Mouse (Mus musculus) c-Kit-positive CD71-positive TER-119-negative erythroid progenitor cells, embryonic 14.5 days (primary cell): ENCODE results near the gene Nap1l1.
"Not testable (repeated sequence)": the region's sequence is repeated elsewhere in the genome, so short reads cannot be mapped to it uniquely, and the experiment has no call there.

ENCODE experiments used
- DNase-seq: peaks from one replicate; pipeline ENCODE4 v3.0.0-alpha.2; 2013; ENCODE audit warnings: low read depth

Nap1l1 gene

DNA sequence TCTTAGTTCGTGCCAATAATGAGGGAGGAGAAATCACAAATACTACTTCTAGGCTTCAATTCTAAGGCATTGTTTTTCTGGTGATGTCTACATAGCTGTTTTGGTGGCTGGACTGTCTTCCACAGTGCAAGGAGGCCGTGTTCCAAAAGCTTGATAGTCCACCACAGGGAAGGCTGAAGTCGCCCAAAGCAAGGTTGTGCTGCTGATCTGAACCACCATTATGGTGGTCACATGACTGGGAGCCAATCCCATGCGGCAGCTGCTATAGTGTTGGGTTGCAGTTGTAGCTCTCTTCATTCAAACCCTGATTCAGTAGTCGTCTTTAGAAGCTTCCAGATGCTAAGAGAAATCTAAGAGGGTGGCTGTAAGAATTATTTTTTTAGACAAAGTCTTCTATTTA, 6.6 kb downstream of the Nap1l1 start:
- DNase-seq, result no peak

DNA sequence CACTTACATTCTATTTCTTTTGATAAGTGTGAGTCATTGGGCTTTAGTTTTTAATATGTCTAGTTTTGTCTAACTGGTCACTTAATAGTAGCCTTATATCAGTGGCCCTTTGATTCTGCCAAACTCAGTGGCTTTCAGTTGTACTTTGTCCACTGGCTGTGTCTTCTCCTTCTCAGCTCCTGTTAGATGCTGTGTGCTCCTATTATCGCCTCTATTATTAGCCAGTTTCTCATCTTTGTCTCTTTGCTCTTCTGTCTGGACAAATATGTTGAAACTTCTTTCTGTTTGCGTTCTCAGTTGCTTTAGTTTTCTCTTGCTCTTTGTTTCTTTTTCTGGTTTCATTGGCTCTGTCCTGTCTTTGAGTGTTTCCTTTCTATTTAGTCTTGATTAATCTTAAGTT, 9.6 kb downstream of the Nap1l1 start:
- no peak for DNase-seq

DNA sequence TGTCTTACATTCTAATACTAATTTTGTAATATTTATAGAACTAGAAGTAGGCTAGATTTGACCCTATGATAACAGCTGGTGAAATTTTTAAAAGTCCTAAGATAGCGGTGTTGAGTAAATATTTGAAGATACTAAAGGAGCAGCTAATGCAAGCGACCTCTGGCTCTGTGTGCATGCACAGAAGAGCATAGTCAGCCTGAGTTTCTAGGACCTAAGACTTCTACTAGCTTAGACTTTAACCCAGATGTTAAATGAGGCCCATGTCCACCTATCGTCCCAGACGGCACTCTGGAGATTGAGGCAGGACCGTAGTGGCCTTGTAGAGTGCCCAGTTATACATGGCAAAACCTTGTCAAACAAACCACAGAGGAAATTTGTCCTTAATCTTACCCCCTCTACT, 11.1 kb downstream of the Nap1l1 start:
- no peak for DNase-seq

DNA sequence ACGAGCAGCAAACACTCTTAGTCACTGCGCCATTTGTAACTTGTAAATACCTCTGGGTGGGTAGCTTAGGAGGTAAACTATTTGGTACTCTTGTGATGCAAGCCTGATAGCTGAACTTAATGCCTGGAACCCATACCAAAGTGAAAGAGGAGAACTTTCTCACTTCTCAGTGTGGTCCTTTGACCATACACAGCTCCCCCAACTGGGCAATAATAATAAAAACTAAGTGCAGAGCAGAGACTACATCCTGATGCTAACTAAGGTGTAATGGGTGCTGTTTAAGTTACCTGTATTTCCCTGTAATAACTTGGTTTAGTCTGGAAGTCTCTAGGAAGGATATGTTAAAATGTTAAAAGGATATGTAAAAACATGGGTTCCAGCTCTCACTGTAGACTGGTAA, 15.8 kb downstream of the Nap1l1 start:
- DNase-seq, result no peak

DNA sequence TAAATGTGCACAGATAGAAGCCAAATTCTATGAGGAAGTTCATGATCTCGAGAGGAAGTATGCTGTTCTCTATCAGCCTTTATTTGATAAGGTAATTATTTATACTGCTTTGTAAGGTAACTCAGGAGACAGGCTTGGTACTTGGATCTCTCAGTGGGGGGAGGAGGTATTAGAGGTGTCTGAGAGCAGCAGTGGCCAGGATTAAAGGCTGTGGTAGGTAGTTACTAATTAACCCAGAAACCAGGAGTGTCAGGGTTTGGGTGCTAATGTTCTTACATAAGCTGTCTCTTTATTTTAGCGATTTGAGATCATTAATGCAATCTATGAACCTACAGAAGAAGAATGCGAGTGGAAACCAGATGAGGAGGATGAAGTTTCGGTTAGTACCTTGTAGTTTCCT, 17.1 kb downstream of the Nap1l1 start:
- DNase-seq, result not testable (repeated sequence)

DNA sequence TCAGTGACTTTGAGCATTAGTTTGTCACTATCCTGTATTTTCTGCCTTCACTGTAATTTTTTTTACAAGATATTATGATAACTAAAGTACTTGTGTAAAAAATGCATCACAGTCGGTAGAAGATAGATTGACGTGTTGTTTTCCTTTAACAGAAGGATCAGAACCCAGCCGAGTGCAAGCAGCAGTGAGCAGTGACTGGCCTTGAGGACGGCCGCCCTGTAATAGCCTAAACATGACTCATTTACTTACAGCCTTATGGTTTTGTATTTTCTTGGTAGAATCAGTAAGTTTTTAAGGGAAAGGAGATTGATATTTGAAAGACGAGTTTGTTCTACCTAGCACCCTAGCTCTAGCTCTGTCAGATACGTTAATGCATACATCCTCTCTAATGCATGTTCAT, 22.9 kb downstream of the Nap1l1 start:
- no peak for DNase-seq

DNA sequence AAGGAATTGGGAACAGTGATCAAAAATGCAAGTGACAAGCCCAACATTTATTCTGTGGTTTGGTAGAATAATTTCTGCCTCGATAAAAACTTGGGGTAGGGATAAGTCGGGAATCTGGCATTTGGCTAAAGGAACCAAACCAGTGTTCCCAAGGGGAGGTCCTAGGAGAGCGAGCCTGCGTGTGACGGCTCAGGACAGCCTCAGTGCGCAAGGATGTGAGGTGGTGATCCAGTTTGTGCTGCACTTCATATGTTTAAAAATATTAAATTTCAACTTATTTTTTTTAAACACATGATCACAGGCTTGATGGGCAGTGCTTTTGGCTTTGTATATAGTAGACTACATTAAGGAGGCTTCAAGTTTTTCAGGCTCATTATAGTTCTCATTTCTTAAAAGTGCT, 26.9 kb downstream of the Nap1l1 start:
- no peak for DNase-seq

DNA sequence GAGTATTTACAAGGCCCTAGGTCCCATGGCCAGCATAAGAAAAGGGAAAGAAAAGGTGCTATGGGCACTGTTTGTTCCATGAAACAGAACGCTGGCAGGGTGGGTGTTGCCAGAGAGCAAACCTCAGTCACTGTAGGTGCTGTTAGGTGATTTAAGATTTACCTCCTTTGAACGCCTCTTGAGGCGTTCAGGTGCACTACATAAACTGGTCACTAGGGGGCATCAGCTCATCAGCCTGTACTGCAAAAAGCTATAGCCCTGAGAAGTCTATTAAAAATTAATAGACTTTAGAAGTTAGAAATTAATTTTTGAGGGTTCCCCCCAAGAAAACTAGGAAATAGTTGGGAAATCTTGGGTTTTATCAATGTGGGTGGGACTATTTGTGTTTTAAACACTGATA, 30.0 kb downstream of the Nap1l1 start:
- peak; percentile 78 for DNase-seq

DNA sequence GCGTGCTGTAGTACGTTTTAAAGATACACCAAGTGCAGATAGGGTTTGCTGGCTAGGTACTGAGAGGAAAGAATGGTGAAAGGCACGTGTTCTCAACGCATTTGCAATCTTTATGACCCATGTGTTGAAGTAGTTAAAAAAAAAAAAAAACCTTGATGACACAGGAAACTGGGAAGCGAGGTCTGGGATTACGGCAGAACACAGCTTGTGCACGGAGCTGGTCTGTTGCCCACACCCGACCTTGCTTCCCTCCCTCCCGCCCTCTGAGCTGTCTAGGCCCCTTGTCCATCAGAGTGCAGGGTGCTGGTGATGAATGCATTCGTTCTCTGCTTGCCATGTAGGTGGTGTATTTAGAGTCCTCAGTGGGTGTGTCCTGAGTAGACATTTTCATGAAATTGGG, 30.7 kb downstream of the Nap1l1 start:
- no peak for DNase-seq

DNA sequence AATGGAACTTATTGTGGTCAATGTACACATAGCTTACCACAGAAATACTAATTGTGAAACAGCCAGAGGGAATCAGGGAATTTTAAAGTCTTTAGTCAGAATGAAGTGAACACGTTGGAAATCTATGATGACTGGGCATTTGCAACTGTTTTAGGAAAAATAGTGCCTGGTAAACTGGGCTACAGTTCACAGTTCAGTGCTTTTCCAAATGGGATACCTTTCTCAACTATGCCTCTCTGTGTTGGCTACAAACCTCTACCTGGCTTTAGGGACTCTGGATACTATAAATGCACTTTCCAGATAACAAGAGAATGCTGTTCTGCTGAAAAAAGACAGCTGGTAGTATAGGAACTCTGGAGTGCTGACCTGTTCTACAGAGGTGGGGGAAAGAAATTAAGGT, 31.6 kb downstream of the Nap1l1 start:
- no peak for DNase-seq

DNA sequence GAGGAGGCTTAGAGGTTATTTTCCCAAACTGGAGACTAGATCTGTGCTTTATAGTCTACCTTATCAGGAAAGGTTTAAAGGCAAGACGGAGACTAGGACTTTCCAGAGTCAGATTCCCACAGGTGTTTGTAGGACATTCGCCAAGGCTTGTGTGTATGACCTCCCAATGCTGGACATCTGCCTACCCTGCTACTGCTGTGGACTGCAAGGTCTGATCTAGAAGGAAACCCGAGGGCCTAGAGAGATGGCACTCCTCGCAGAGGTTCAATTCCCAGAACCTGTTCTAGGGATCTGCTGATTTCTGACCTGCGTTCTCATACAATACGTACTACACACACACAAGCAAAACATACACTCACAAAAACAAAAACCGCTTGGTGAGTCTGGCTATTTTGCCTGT, 32.4 kb downstream of the Nap1l1 start:
- DNase-seq, result no peak

DNA sequence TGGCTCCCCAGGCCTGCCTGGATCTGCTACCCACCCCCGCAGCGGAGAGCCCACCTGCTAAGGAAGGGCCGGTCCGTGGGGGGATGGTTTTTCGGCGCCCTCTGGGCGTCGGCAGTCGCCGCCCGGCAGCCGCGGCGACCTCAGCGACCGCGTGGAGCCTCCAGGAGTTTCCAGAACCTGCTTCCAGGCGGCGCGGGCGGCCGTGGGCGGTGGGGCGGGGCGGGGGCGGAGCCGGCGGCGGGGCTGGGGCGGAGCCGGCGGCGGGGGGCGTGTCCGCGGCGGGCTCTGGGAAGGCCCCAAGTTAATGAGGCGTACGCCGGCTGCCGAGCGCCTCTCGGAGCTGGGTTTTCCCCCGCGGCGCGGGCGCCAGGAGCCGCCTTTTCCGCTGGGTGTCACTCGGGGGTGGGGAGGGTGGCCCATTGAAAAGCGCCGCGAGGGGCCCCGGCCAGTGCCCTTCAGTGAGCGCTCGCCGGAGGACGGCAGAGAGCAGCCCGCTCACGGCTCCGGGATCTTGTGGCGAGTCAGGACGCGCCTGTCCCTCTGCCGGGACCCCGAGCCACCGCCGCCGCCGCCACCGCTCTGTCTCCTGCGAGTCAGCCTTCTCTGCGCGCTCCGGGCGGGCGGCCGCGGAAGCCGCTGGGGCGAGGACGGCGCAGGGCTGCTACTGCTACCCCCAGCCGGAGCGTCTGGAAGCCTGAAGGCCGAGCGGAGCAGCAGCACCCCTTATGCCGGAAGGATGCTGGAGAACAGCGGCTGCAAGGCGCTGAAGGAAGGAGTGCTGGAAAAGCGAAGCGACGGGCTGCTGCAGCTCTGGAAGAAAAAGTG, 33.3 kb downstream of the Nap1l1 start, which contains the start of gene Phlda1:
Gene Phlda1, plus strand, starts transcription at position 186 of the 825 bp plus-strand sequence.
- peak; percentile 77 for DNase-seq

DNA sequence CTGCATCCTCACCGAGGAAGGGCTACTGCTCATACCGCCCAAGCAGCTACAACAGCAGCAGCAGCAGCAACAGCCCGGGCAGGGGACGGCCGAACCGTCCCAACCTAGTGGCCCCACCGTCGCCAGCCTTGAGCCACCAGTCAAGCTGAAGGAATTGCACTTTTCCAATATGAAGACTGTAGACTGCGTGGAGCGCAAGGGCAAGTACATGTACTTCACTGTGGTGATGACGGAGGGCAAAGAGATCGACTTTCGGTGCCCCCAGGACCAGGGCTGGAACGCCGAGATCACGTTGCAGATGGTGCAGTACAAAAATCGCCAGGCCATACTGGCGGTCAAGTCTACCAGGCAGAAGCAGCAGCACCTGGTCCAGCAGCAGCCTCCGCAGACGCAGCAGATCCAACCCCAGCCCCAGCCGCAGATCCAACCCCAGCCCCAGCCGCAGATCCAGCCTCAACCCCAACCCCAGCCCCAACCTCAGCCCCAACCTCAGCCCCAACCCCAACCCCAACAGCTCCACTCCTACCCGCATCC, 34.0 kb downstream of the Nap1l1 start:
- DNase-seq, result no peak

DNA sequence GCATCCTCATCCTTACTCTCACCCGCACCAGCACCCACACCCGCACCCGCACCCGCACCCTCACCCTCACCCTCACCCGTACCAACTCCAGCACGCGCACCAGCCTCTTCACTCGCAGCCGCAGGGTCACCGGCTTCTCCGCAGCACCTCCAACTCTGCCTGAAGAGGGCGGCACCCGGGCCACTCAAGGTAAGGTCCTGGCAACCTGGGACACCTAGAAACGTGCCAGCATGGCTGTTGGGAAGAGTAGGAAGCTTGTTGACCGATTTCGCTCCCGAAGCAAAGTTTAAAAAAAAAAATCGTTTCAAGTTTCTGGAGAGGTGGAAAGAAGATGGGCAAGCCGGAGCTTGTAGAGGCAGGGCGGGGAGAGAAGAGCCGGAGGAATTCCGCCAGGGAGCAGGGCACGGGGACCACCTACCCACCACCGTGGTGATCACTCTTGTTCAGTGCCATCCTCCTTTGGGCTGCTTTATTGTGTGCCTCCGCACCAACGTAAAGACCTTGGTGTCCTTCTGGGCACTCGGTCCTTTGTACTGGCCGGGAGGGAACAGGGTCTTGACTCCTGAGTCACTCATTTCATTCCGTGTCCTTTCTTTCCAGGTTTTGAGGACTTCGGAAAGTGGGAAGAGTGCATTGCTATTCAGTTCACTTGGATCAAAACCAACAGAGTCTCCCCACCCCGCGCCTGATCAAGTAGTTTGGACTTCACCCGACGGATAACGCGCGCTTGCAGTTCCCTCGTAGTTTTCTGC, 34.6 kb downstream of the Nap1l1 start:
- DNase-seq, result no peak

DNA sequence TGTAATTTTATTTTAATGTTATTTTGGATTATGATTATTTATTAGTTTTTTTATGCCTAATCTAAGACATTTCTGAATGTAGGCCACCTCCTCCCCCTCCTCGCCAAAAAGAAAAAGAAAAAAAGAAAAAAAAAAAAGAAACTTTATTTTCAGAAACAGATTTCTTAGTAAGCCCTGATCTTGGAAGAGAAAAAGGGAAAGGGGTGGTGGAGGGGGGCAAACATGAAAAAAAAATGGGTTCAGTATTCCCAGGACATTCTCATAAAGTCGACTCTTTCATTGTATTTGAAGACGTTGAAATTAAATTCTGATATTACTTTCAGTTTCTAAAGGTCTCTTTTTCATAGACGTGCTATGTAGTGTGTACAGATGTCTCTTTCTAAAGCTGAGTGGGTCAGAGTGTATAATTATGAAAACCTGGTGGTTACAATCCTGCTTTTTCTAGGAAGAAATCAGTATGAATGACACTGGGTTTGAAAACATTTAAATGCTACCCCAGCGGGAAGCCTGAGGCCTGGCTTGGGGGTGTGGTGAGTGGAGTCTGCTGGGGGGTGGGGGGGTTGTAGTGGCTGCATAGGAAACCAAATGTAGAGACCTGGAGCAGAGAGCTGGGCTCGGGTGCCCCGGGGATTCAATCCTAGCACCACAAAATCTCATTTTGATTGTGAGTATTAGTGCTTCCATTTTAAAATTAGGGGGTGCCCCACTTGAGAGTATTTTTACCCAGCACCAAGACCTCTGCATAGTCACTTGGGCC, 35.5 kb downstream of the Nap1l1 start:
- DNase-seq, result no peak

DNA sequence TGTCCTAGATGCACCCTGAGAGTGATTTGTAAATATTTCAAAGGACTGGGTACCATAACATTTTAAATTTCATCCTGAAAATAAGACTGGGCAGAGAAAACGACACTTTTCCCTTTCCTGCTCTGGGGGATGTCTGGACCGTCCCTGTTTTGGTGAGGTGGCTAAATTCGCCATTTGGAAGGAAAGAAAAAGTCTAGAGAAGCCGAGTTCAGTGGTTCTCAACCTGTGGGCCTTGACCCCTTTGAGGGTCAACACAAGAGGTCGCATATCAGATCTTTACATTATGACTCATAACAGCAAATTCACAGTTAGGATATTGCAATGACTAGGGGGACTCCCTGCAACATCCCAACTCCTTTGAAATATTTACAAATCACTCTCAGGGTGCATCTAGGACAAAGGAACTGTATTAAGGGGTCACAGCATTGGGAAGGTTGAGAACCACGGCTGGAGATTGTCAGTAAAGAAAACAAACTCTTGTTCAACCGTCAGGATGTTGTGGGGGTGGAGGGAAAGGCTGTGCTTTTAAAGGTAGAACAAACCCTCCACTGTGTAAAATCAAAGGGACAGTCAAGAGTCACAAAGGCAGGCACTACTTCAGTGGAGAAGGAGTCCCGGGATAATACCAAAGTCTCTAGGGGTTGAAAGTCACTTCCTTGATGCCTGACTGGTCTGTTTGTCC, 36.2 kb downstream of the Nap1l1 start:
- DNase-seq, result no peak

DNA sequence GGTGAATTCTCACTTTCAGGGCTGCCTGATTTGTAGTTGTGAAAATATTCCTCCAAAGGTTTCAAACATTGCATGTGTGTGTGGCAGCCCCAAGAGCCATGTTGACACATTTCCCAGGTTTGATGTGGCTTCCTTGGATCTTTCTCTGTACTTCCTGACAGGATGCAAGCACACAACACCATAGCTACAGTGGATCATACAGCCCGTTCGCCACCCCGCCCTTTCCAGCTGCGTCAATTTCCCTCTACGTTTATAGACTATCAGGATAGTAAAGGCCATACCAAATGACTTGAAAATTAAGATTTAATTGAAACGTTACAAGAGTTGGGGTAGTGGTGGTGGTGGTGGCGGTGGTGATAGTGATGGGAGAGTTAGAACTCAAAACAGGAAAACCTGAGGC, 37.0 kb downstream of the Nap1l1 start:
- DNase-seq, result no peak

DNA sequence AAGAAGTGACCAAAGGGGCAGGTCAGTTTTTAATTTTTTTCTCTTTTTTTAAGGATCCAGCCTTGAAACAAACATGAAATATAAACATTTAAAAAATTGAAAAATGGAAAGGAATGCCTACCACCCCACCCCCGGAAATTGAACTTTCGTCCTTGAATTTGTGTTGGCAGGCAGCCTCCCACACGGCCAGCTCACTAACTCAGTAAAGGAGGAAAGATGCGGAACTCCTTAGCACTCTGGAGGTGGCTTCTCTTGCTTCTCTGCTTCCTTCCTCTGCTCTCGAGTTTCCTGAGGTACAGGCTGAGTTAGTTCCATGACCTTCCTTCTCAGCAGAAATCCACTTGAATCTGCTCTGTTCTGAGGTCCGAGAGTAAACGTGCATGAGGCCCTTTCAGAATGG, 37.8 kb downstream of the Nap1l1 start:
- DNase-seq, result no peak

DNA sequence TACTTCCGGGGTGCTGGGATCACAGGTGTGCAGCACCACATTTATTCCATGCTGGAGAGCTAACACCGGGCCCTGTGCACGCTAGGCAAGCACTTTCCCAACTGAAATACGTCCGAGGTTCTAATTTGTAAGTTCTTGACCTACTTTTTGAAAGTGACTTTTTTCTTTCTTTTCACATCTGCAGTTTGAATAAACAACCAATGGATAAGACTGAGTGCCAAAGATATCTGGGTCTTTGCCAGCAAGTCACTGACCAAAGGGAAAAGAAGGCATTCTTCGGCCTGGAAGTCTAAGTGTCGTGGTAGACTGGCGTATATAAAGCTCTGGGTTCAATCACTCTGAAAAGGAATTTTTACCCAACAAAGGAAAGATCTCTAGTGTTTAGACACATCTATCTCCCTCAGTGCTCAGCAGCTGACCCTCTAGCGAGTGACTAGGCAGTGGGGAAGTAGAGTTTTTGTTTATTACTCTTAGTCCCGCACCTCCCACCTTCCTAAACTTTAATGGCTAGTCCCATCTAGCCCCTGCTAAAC, 39.1 kb downstream of the Nap1l1 start:
- no peak for DNase-seq

DNA sequence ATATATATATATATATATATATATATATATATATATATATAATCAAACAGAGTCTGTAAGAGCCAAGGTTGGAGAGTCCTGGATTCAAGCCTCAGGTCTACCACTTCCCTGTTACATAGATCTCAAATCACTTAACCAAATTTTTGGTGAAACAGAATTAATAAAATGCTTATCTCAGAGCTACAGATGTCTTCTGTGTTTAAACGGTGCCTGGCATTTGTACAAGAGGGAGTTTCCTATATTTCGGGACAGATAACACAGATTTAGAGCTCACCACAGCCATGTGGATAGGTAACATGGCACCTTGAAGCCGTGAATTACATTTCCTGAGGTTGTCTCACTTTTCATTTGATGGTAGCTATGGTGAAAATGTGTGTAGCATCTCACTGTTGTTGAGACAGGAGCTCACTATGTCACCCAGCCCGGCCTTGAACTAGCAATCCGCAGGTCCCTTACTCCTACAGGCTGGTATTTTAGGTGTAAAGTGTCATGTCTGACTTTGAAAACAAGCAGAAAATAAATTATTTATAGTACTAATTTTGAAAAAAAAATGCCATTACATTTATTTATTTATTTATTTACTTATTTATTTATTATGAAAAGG, 41.4 kb downstream of the Nap1l1 start:
- no peak for DNase-seq
